Mouse (Mus musculus) layer of hippocampus, adult 18-20 months (tissue): ENCODE measurements around the gene Hcn4. TPM values are rescaled to one million over a fixed set of nuclear protein-coding genes. Genes with fewer than 3 reads are reported as not detected.
A peak's percentile ranks its signal among the peaks of the same experiment; 100 is the strongest.

Experiments
- DNase-seq, 2 experiments: peaks; one replicate each; pipeline ENCODE4 v3.0.0; 2022; ENCODE audit warnings: low spot score in 2 of 2
- total RNA-seq, 2 experiments: library from RNA; stranded (reverse); gene quantifications; 2 replicates each; pipeline ENCODE4 v1.2.3; 2021

Gene Hcn4
- total RNA-seq, 2 experiments from 2014 or later = 1.6 to 1.9 TPM

GRCm38 (mm10) chr9:58847676-58848075 lies 24.5 kb downstream of the Hcn4 start:
- no peak for DNase-seq

GRCm38 (mm10) chr9:58849576-58850315 lies 26.5 kb downstream of the Hcn4 start:
- no peak for DNase-seq

DNA sequence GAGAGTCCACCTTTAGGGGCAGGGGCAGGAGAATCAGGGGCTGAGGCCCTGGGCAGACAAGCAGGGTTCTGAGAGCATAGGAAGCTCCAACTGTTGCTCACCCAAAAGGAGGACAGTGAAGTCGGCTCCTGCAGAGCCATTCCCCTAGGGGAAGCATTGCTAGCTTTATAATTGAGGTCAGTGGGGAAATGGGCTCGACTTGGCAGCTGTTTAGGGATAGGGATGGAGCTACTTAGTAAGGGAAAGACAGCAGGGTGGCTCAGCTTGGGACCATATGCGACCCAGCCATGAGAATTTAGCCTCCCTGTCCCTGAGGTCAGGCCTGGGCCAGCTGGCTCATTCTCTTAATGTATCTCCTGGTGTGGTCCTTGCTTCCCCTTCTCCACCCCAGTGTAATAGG lies 31.7 kb downstream of the Hcn4 start:
- no peak for DNase-seq

DNA sequence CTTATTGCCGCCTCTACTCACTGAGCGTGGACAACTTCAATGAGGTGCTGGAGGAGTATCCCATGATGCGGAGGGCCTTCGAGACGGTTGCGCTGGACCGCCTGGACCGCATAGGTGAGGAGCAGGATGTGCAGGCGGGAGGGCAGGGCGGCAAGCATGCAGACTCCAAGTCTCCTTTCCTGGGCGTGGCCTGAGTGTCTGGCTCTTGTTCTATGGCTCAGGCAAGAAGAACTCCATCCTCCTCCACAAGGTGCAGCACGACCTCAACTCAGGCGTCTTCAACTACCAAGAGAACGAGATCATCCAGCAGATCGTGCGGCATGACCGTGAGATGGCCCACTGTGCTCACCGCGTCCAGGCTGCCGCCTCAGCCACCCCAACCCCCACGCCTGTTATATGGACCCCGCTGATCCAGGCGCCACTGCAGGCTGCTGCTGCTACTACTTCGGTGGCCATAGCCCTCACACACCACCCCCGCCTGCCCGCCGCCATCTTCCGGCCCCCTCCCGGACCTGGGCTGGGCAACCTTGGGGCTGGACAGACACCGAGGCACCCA lies 35.9 kb downstream of the Hcn4 start:
- no peak for DNase-seq

GRCm38 (mm10) chr9:58863826-58864225 lies 40.6 kb downstream of the Hcn4 start:
- peak in 1 of 2 experiments; percentile 22 for DNase-seq

GRCm38 (mm10) chr9:58871141-58871540 lies 47.9 kb downstream of the Hcn4 start:
- DNase-seq = no peak

DNA sequence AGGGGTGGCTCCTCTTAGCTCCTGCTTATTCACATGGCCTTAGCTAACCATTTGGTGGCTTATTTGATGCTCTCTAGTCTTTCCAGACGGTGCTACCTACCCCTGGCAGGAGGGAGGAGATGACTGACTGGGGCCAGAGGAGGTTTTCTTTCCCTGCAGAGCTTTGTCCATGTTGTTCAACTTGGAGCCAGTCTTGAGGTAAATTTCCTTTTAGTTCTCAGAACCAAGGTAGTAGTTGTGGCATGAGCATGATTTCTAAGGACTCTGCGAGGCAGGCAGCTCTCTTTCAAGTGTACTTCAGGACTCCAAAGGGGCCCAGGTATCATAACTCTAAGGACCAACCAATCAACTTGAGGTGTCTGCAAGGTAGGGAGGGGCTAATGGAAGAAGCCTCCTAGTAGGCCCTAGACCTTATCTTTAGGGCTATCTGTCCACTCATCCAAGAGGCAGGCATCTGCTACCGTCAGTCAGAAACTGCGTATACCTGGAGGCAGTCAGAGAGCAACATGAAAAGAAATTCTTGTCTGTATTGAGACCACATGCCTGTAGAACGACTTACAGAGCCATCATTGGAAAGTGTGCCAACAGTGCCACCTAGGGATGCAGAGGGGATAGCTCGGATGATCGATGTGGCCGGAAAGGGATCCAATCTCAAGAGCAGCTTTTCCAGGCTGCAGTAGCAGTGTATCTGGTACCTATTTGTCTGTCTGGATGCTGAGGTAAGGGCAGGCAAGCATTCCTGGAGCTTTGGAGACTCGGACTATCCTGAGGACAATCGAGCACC lies 50.5 kb downstream of the Hcn4 start:
- peak; percentile 28 to 82 for DNase-seq

DNA sequence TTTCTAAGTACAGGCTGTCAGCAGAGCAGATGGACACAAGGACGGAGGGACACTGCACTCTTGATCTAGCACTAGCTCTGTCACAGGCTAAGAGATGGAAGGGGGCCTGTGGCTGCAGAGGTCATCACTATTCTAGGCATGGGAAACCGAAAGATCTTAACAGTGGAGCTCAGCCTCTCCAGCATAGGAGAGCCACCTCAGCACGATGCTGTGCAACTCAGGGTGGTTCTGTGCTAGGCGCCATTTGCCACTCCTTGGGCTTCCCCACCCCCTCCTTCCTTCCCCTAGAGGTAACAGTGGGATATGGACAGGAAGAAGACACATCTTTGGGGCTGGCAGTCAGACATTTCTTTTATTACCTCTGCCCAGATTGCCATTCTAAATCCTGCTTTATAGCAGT lies 51.1 kb downstream of the Hcn4 start:
- DNase-seq = no peak

DNA sequence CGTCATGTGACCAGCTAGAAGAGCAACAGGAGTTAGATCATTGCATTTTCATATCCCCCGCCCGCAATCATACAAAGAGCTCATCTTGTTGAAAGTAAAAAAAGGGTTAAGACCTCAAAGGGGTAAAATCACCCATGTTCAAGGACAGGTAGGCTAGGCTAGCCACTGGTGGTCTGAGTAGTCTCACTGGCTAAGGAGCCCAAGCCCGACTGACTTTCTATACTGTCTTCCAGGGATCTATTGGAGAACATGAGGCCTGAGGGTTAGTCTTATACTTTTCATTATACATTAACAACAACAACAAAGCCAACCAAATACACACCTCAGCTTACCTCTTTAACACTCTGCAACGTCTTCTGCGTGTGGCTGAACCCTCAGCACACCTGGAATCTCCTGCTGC lies 52.2 kb downstream of the Hcn4 start:
- no peak for DNase-seq

GRCm38 (mm10) chr9:58876946-58877625 lies 53.9 kb downstream of the Hcn4 start:
- no peak for DNase-seq

GRCm38 (mm10) chr9:58879836-58880235 lies 56.6 kb downstream of the Hcn4 start:
- no peak for DNase-seq

- DNase-seq = no peak
These were observed 59.5 kb downstream of the Hcn4 start for GRCm38 (mm10) chr9:58882686-58883085.

GRCm38 (mm10) chr9:58889782-58890448 lies 66.7 kb downstream of the Hcn4 start:
- DNase-seq = no peak

GRCm38 (mm10) chr9:58890893-58891292 lies 67.7 kb downstream of the Hcn4 start:
- no peak for DNase-seq

- DNase-seq = no peak
These were observed 68.8 kb downstream of the Hcn4 start for GRCm38 (mm10) chr9:58891840-58892640.

DNA sequence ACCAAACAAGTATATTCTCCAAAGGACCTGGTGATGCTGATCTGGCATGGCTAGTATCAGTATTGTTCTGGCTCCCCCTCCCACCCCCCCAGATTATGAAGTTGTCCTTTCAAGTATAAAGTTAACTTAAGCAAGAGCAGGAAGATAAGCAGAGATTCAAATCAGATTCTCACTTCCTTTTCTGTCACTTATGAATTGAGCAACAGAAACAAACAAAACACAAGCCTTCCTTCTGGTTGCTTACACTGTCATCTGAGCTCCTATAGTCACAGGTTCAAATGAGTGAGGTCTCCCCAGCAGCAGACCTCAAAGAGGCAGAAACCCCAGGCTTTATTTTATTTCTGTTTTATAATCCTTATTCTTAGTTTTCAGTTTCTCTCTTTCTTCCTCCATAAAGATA lies 76.4 kb downstream of the Hcn4 start:
- DNase-seq = no peak

DNA sequence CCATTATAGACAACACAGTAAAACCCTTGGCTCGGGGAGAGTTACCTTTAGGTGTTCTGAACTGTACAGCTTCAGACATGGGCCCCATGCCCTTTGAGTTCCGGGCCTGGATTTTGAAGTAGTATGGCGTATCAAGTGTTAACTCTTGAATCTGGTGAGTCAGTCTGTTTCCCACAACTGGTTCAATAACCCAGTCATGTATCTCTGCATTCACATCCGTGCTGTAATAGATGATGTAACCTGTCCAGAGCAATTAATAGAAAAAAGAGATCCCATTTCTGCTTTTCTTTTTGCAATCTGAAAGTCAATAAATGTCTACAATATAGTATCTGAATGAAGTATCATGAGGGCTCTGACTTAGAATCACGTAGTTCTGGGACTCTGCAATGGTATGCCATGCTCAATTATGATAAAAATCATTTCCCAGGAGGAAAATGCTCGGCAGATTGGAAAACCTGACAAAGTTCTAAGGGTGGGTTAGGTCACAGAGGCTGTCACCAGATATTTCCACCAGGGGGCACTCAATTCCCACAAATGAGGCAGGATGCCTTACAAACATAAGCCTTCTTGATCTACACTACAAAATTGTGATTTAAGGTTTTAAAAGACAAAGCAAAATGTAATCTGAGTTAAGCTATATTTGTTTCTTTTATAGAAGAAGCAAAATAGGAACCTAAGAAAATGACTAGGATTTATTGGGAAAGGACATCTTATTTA lies 79.8 kb downstream of the Hcn4 start:
- DNase-seq = peak; percentile 27 to 71
